Mouse (Mus musculus): ENCODE data around the gene Arl2bp.
A peak's percentile ranks its signal among the peaks of the same experiment; 100 is the strongest.

Arl2bp gene

DNA sequence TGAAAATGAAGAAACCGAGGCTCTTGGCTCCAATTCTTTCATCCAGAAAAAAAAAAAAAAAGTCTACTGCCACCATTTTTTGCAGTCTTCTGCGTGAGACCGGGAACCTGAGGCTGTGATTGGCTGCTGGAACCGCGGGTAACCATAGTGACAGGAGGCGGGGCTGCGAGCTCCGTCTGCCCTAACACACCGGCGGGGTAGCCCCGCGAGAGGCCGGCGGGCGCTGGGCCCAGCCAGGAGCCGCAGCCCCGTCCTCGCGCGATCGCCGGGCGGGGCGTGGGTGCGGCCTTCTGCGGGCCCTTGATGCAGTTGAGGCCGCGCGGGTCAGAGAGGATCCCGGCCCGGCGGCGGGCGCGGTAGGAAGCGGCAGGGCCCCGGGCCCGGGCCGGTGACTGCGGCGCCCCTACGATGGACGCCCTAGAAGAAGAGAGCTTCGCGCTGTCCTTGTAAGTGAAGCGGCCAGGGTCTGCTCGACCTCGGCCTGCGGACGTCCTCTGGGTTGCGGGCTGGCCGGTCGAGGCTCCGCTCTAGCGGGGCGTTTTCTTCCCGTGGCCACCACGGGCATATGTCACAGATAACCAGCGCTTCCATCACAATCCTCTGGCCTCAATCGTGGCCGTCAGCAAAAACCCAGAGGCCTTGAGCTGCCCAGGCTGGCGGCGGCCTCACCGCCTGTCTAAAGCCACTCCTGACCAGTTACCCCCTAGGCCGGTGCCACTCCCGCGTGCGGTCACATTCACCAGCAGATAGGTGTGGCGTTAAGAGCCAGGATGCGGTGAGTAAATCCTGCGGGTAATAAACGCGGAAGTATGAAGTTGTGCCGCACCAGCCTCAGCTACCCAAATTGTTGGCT lies at the start of gene Arl2bp:
Gene Arl2bp, plus strand, starts transcription at position 145 of the 853 bp plus-strand sequence.
- DNase-seq: peak; percentile 95

DNA sequence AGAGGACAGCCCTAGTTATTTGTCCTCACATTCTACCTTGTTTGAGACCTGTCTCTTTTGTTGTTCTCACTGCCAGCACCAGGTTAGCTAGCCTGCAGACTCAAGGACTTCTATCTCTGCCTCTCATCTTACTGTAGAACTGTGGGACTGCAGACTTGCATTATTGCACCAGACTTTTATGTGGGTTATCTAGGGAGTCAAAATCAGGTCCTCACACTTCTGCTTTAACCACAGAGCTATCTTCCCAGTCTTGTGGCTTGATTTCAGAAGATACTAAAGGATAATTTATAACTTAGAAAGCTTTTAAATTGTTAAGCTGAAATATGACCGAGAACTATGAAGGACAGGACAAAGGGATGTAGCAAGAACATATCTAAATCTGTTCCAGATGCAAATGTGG lies 41.5 kb upstream of the Arl2bp start:
- DNase-seq: no peak

DNA sequence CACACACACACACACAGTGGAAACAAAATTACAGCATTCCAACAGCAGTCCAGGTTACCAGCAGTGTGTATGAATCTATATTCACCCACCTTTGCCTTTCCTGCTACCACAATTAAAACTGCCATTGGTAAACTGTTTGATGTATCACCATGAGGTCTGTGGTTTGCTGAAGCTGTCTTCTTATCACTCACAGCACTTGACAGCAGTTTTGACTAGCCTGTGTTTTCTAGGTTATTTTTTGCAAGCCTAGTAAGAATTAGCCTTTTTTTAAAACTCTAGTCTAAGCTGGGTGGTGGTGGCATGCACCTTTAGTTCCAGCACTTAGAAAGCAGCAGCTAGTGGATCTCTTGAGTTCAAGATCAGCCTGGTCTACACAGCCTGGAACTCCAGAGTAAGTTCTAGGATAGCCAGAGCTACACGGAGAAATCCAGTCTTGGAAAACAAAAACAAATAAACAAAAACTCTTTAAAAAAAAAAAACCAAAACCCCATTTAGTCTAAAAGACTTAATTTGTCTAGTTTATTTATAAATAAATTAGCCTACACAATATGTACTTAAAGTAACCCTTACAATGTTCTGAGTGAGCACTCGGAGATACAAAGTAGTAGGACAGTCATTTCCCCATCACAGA lies 32.7 kb upstream of the Arl2bp start:
- DNase-seq: no peak

DNA sequence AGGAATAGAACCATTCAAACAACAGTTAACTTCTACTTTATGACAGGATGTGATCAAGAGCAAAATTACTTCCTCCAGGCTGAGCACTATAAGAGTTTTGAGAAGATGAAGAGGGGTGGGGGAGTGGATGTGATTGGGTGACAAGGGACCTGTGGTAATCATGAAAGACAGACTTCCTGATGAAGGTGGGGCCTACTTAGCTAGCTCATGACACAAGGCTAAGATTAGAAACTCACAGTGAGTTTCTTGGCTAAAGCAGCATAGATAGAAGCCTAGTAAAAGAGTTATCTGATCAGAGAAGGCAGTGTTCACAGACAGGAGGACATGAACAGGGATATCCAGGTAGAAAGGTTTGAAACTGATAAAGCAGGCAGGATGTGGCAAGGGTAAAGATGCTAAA lies 32.2 kb upstream of the Arl2bp start:
- DNase-seq: no peak

DNA sequence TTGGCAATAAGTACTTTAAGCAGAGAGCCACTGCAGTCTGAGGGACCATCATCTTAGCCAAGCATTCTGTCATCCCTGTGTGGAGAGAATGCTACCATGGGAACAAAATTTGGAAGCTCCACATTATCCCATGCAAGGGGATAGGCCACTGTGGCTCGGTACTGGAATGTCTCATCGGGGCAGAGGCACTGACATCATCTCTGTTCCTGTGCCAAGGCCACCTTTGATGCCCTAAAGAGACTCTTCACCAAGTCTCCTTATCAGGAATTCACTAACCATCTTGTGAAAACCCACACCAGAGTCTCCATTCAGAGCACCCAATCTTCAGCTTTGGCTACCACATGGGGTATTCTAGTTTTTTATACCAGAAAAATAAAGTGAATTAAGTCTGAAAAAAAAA lies 25.2 kb upstream of the Arl2bp start:
- DNase-seq: no peak

DNA sequence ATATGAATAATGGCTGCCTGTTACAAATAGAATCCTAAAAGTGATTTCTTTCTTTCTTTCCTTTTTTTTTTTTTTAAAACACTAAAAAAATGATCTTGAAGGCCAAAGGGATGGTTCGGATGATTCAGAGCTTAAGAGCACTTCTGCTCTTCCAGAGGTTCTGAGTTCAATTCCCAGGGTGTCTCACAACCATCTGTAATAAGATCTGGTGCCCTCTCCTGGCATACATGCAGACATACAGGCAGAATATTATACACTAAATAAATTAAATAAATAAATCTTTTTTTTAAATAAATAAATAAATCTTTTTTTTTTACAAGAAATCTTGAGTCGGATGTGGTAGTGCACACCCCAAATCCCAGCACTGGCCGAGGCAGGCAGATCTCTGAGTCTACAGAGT lies 24.5 kb upstream of the Arl2bp start:
- no peak for DNase-seq

DNA sequence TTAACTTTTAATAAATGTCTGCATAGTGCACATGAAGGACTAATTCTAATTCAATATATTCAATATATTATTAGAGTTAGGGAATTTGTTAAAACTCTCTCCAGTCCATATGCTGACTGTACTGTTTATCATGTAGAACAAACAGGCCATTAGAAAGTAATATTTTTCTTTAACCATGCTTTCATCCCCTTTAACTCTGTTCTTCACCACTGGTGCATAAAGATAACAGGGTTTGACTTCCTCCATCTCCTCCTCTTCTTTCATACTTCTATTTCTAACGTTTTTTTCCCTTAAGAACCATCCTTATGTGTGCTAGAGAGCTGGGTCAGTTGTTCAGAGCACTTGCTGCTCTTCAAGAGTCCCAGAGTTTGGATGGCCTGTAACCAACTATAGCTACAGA lies 21.2 kb upstream of the Arl2bp start:
- DNase-seq: no peak

DNA sequence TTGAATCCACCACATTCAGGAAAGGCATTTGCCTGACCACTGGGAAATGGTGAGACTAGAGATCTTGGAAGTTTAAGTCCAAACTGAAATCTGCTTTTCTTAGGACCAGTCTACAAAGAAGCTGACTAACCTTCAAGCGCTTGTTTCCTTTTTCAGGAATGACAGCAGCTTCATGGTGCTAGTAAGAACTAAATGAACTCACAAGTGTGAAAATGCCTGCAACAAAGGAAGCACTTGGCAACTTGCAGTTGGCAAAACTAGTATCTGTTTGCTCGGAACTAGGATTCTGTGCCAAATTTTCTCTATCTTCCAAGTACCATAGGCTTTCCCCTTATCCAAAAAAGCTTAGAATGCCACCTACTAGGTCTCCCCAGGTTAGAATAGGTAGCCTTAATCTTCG lies 20.2 kb upstream of the Arl2bp start:
- no peak for DNase-seq

DNA sequence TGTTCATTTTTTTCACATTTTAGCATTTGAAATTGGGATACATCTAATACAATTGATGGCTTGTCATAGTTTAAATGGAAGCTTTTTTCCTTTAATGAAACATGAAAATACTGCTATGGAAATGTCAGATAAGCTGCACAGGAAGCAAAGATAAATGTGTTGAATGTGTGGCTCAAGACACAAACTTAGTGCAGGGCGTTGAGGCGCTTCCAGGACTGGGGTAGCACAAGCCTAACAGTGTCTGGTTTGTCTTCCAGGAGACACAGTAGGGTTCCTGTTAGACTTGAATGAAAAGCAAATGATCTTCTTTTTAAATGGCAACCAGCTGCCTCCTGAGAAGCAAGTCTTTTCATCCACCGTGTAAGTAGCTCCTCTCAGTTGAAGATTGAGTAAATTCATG lies 16.9 kb upstream of the Arl2bp start:
- no peak for DNase-seq

DNA sequence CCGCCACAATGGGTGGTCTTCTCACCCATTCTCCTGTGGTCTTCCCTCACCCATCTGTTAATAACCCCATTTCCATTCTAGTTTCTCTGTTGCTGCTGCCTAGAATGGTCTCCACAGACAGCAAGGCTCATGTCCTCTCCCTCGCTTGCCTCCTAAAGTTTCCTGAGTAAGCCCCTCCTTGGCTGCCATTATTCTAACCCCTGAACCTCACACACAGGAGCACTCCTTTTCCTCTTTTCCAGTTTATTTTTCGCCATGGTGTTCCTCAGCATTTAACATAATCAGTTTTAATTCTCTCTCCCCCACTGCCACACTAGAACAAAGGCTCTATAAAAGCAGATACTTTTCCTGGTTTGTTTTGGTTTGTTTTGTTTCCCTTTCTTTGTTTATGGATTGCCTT lies 13.4 kb upstream of the Arl2bp start:
- DNase-seq: no peak

DNA sequence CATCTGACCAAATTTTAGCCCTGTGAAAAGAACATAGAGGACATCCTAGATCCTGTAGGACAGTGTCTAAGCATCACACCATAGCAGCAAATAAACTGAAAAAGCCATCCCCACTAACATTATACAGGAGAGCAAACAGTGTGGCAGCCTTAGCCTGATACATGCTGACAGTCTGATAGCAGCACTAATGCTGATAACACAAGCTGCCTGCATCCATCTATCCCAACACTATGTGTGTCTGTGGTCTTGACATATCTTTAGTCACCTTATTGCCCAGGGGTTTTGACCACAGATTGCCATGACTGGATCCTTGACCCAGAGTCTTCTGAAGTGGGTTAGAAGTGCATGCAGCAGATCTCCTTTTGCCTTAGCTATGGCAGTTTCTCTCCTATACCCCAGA lies 11.4 kb upstream of the Arl2bp start:
- no peak for DNase-seq

DNA sequence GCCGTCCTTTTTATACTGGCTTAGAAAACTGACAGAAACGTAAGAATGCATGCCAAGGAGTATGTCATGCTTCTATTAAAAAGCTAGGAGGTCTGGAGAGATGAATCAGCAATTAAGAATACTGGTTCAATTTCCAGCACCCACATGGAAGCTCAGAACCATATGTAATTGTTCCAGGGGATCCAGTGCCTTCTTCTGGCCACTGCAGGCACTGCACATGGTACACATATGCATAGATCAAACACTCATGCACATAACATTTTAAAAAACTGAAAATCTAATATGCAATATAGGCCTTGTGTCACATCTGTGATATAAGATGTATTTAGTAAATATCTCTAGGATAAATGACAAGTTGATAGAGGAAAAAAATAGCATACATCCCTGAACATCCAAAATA lies 8.4 kb upstream of the Arl2bp start:
- DNase-seq: no peak

DNA sequence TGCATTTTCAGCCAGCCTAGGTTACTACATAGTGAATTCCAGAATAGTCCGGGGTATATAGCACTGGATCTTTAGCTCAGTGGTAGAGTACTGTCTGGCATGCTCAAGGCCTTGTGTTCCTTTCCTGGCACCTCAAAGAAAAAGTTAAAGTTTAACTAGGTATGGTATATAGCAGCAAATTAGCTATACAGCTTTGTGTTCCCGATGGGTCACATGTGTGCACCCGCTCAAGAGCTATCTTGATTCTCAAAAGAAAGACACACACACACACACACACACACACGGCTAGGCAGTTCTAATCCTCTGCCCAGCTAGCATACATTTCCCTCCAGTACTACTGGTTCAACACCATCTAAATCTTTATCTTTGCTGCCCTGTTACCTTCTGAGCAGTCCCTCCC lies 6.0 kb upstream of the Arl2bp start:
- DNase-seq: no peak

DNA sequence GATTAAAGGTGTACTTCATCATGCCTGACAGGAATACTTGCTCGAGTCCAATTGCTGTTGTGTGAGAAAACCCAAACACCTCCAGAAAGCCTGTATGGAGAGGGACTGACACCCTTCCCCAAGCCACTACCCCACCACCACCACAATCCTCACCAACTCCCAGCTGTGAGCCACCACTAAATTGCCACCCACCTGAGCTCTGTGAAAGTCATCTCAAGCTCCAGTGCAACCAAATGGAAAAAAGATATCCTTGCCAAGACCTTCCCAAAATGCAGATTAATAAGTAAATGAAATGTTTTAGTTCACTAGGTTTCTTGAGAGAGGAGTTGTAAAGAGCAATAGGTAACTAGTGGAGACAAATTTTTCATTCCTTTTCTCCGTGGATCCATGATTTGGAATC lies 1.7 kb upstream of the Arl2bp start:
- DNase-seq: no peak

DNA sequence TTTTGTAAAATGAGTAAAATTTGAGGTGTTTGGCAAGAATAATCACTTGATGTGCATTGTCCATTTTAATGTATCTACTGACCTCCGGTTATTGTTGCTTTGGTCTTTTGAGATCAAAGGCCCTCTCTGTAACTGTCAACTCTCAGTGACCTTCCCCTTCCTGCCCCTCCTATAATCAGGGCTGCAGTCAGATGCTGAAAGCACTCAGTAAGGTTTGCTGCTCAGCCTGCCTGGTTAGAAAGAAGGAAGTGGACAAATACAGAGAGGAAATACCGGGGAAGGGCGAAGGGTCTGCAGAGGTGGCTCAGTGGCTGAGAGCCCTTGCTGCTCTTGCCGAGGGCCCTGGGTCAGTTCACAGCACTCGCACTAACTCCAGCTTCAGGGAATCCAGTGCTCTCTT lies 8.0 kb downstream of the Arl2bp start:
- DNase-seq: no peak

DNA sequence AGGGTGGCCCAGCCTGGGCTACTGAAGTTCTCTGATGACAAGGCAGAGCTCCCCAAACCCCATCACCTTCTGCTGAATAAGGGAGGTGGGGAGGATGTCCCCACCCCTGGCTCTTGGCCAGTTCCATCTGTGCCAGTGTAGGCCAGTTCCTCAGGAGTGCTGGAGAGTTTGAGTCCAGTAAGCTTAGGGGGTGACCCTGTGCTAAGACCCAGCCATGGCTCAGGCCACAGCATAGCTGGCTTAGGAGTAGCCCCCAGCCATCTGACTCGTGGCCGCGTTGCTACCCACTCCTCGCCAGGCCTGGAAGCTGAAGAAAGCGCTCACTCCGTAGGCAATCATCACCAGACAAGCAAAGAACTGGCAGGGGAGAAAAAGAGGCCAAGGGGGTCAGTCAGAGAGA lies 9.5 kb downstream of the Arl2bp start:
- no peak for DNase-seq

DNA sequence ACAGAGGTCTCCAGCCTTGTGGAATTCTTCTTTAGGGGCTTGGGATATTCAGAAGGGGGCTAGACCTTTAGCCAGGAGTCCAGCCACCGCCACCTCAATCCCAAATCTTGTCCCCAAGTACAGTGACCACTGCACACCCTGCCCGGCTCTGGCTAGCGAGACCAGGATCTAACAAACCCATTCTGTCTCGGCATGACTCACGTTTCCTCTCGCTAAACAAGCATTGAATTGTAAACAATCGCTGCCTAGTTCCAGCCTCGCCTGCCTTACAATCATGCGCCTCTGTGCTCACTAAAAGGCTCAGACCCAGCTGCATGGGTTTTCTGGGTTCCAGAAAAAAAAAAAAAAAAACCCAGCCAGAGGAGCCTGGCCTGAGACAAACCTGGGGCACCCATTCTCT lies 12.2 kb downstream of the Arl2bp start:
- no peak for DNase-seq

DNA sequence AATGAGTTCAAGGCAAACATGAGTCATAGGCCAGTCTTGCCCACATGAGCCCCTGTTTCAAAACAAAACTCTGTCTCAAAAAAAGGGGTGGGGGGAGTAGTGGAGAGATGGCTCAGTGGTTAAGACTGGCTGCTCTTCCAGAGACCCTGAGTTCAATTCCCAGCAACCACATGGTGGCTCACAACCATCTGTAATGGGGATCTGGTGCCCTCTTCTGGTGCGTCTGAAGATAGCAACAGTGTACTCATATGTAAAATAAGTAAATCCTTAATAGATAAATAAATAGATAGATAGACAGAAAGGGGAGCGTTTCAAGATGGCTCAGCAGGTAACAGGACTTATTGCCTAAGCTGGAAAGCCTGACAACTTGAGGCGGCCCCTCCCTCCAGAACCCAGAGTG lies 14.0 kb downstream of the Arl2bp start:
- DNase-seq: no peak

DNA sequence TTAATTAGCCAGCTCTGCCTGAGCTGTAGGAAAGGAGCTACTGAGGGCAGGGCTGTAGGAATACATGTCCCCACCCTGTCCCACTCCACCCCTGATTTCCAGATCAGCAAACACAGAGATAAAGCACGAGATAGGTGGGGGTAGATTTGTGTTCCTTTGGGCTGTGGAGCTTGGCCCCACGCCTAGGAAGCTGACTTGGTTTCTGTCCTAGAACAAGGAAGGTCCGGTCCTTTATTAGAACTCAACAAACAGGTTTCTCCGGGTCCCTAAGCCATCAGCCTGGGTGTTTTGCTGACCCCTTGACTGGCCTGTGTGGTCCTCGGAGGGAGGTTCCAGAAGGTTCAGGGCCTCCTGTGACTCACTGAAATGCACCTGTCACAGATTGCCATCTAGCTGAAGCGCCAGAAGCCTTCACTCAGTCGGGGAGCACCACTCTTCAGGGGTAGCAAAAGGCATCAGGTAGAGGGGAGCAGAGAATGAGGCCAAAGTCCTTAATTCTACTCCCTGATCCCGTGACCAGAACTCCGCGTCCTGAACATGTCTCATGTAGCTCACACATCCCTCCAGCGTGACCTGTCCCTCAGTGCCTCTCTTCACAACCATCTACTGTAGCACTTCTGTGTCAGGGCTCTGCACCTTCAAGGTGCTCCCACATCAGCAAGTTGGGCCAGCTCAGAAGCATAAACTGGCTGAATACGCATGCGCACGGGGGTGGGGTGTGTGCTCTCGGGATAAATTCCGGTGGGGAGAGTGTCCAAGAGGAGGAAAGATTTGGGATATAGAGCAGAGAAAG lies 16.5 kb downstream of the Arl2bp start:
- DNase-seq: no peak

DNA sequence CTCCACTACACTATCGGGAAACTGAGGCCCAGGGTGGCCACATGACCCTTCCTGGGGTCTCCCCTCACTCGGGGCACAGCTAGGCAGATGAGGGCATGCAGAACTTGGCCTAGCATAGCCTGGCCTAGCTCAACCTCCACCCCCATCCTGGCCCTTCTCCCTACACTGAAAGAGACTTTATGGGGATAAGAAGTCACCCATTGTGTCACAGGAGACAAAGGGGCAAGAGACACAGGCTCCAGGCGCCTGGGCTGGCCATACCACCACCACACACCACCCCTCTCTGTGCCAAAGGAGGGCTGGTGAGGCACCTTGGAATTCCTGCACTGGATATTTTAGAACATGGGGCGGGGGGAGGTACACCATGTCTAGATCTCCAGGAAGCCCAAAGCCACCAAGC lies 17.9 kb downstream of the Arl2bp start:
- DNase-seq: no peak

DNA sequence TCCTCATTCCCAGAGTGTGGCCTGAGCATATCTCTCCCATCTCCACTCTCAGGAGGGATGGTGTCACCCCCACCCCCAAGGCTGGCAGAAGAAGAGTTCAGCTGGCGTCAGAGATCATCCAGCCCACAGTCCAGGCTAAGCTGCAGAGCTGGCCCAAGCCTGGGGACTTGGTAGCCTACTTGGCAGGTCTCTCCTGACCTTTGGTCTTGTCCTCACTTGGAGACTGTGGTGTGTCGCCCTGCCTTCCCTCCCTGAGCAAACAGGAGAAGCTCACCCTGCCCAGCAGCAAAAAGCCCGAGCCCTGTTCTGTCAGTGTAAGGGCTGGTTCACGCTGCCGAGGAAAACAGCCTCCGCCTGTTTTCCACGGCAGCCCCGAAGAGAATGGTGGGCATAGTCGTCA lies 19.6 kb downstream of the Arl2bp start:
- no peak for DNase-seq

DNA sequence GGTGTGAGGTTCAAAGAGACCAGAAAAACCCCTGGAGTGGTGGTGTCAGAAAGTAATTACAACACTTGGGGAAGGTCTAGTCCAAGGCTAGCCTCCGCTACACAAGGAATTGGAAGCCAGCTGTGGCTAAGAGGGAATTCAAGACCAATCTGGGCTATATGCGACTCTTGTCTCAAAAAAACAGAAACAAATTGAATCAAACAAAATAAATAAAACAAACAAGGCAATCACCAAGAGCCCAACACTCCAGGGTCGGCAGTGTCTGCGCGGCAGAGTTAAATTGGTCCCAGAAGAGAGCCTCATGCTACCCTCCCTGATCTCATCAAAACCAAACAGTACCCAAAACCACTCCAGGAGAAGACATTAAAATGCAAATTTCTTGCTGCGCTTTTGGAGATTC lies 28.3 kb downstream of the Arl2bp start:
- no peak for DNase-seq

DNA sequence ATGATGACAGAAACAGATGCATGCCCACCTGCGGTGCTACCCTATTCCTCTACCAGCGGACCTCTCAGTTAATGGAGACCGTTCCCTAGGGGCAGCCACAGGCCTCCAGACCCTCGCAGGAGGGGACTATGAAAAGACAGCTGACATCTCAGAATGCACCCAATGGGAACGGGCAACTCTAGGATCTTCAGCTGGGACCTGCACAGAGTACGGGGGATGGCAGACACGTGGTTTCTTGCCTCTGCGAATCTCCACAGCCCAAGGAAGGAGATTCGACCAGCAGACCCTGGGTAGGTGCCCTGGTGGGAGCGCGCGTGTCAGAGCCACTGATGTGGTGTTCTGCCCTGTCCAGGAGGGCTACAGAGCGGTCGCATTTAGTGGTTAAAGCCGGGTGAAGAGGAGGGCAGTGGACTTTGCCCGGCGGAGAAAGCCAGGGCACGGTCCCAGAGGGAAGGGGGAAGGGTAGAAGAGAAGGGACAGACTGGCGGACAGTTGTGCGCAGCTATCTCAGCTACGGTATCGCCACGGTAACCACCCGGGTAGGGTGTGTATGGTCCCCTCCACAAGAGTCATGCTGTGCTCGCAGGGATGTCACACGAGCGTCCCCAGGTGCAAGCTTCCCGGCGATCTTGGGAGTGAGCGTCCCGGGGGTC lies 29.1 kb downstream of the Arl2bp start:
- no peak for DNase-seq

DNA sequence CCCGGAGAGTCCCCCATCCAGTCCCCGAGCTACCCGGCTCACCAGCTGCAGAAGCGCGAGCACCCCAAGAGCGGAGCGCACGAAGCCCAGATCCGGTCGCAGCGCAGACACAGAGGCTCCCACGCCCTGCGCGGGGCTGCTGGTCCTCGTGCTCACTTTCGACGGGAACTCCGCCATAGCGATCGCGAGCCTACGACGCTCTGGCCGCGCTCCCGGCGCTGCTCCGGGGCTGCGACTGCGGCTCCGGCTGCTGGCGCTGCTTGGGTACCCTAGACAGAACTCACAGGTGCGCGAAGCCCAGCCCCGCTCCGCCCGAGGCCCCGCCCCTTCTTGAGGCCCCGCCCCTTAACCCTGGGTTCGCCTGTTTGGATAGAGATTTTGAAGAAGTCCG lies 29.6 kb downstream of the Arl2bp start, which contains the start of gene Pllp:
Gene Pllp, minus strand, starts transcription at position 285 of the 391 bp plus-strand sequence.
- DNase-seq: no peak

All from cerebellum, adult 9-10 months (tissue).